ENCODE assay signal across 9 mouse cellular contexts in genomic region chr15:3356073-3356766, GRCm38 (mm10). TPM values are rescaled to one million over a fixed set of nuclear protein-coding genes. Genes with fewer than 3 reads are reported as not detected.
DNase-seq lines count a peak whose midpoint lies in the region; ATAC-seq and TF ChIP-seq lines count a peak whose summit lies in the region.
"Had no signal": no experiment of that assay in that cellular context is flagged by ENCODE, and none has a peak within 500 bp of the region (broad histone marks: within the 10 kb centered on the region; RNA-seq: fewer than 3 reads in every experiment).

No protein-coding gene starts in this region.

- no peaks in the 10 kb centered on the region for H3K36me3 ChIP-seq in lung, postnatal 0 days (ENCODE audit: insufficient read depth, low read length)
- H3K36me3 ChIP-seq in hindbrain, embryonic 10.5 days, result no peaks in the 10 kb centered on the region
- no peaks in the 10 kb centered on the region for H3K36me3 ChIP-seq in midbrain, embryonic 14.5 days (ENCODE audit: control insufficient read depth, insufficient read depth, low read length)

- H3K4me3 ChIP-seq in cerebellum, adult 2 months (replicated peaks; ENCODE audit: insufficient read depth, low read depth, low read length), result peak overlapping the region; percentile 53
- H3K4me3 ChIP-seq in lung, postnatal 0 days (ENCODE audit: low read depth, low read length), result peak overlapping the region; percentile 17; the same call in 1 of the 2 replicates
- no peak overlapping the region for H3K4me3 ChIP-seq in hindbrain, embryonic 10.5 days
- no peak overlapping the region for H3K4me3 ChIP-seq in midbrain, embryonic 14.5 days (replicated peaks; ENCODE audit: low read depth, low read length)

- no peak for TF ChIP-seq CTCF in cerebellum, adult 2 months (IDR thresholded peaks at IDR 0.05; ENCODE audit: borderline replicate concordance, insufficient read depth, low read depth, low read length)
- TF ChIP-seq CTCF in lung, postnatal 0 days (IDR thresholded peaks at IDR 0.05), result peak; percentile 73

- WGBS in cerebellum, adult 2 months, result 45% methylated on average over 4 of the region's 4 CpGs
- WGBS in lung, postnatal 0 days, result 55% methylated on average over 4 of the region's 4 CpGs
- WGBS in hindbrain, embryonic 10.5 days, result 66% methylated on average over 4 of the region's 4 CpGs
- 51% methylated on average over 4 of the region's 4 CpGs for WGBS in midbrain, embryonic 14.5 days

- no peak for TF ChIP-seq POLR2A in cerebellum, adult 2 months (IDR thresholded peaks at IDR 0.05; ENCODE audit: borderline replicate concordance, insufficient read depth, low read length)

- no peaks in the 10 kb centered on the region for H3K4me1 ChIP-seq in cerebellum, adult 2 months (ENCODE audit: control insufficient read depth, insufficient read depth, low read length)
- H3K4me1 ChIP-seq in lung, postnatal 0 days (ENCODE audit: insufficient read depth, low read depth, low read length), result peaks cover 6% of the 10 kb centered on the region; the same call in 1 of the 2 replicates
- H3K4me1 ChIP-seq in hindbrain, embryonic 10.5 days (replicated peaks), result no peaks in the 10 kb centered on the region
- no peaks in the 10 kb centered on the region for H3K4me1 ChIP-seq in midbrain, embryonic 14.5 days (ENCODE audit: control insufficient read depth, insufficient read depth, low read length)

- 0 out of 2 replicates have a peak, but pooled peaks have one; percentile 23 for TF ChIP-seq EP300 in lung, postnatal 0 days (IDR thresholded peaks at IDR 0.05)

- no peak overlapping the region for H3K9ac ChIP-seq in lung, postnatal 0 days (replicated peaks; ENCODE audit: low read depth)
- no peak overlapping the region for H3K9ac ChIP-seq in midbrain, embryonic 14.5 days (replicated peaks; ENCODE audit: low read length)

- peak in 1 of 2 experiments; percentile 5 for DNase-seq in cerebellum, adult 2 months
- DNase-seq in cerebellum, adult 9-11 months, result no peak
- peak; percentile 84 for DNase-seq in lung, postnatal 0 days (ENCODE audit: low spot score)
- no peak for DNase-seq in lung, postnatal 4 days
- peak; percentile 6 for DNase-seq in hindbrain, embryonic 10.5 days (ENCODE audit: low spot score)
- peak; percentile 76 for DNase-seq in midbrain, embryonic 14.5 days
- DNase-seq in left cerebral cortex, adult 11 months (ENCODE audit: low spot score), result no peak
- no peak for DNase-seq in frontal cortex, postnatal 14 days (ENCODE audit: low spot score in 2 of 2)

- H3K27ac ChIP-seq in cerebellum, adult 2 months (ENCODE audit: insufficient read depth, low read length), result no peak overlapping the region
- H3K27ac ChIP-seq in lung, postnatal 0 days (ENCODE audit: low read length), result no peak overlapping the region
- no peak overlapping the region for H3K27ac ChIP-seq in hindbrain, embryonic 10.5 days
- H3K27ac ChIP-seq in midbrain, embryonic 14.5 days (replicated peaks; ENCODE audit: low read depth, low read length), result no peak overlapping the region

- peak; percentile 49 for ATAC-seq in lung, postnatal 0 days
- peak; percentile 31; the same call in 1 of the 2 replicates for ATAC-seq in midbrain, embryonic 14.5 days (ENCODE audit: low FRiP score, low TSS enrichment)

- H3K27me3 ChIP-seq in cerebellum, adult 2 months (ENCODE audit: control insufficient read depth, insufficient read depth, low read length), result no peaks in the 10 kb centered on the region
- no peaks in the 10 kb centered on the region for H3K27me3 ChIP-seq in lung, postnatal 0 days (replicated peaks; ENCODE audit: insufficient read depth, low read length)
- no peaks in the 10 kb centered on the region for H3K27me3 ChIP-seq in hindbrain, embryonic 10.5 days (ENCODE audit: insufficient read depth, poor library complexity, severe bottlenecking)
- no peaks in the 10 kb centered on the region for H3K27me3 ChIP-seq in midbrain, embryonic 14.5 days (ENCODE audit: control insufficient read depth, insufficient read depth, low read length)

- H3K4me2 ChIP-seq in lung, postnatal 0 days (replicated peaks; ENCODE audit: low read depth, low read length), result peak overlapping the region; percentile 42
- H3K4me2 ChIP-seq in midbrain, embryonic 14.5 days (ENCODE audit: low read length), result peak overlapping the region; percentile 28

- no peaks in the 10 kb centered on the region for H3K9me3 ChIP-seq in lung, postnatal 0 days (ENCODE audit: low read length)
- peaks cover 3% of the 10 kb centered on the region; the same call in 1 of the 2 replicates for H3K9me3 ChIP-seq in hindbrain, embryonic 10.5 days
- H3K9me3 ChIP-seq in midbrain, embryonic 14.5 days (ENCODE audit: control insufficient read depth, low read length), result no peaks in the 10 kb centered on the region

RNA-seq across cellular contexts. Expression of gene Ccdc152, which starts 52.9 kb away (rescaled TPM):
- 1.2 and 1.3 TPM in 2 replicates for polyA plus RNA-seq in cerebellum, adult 2 months (2012; rRNA removed)
- 1.7 and 2.2 TPM in 2 replicates for polyA plus RNA-seq in lung, postnatal 0 days (2015; fragmentation: Nextera tagmentation; extraction: Ambion mirVana)
- polyA plus RNA-seq in hindbrain, embryonic 10.5 days (2016; fragmentation: Nextera tagmentation; extraction: Ambion mirVana), result not detected in 2 replicates
- polyA plus RNA-seq in midbrain, embryonic 14.5 days (2014; fragmentation: Nextera tagmentation; extraction: Ambion mirVana), result 0.17 TPM in 1 of 2 replicates, not detected in the other
- polyA plus RNA-seq: neural tube, embryonic 11.5 days had no signal

Comparison
In these comparisons a context has a peak if more than half of its experiments do, and no peak if none do; other contexts are left out.
1. DNase-seq: peak in lung, postnatal 0 days (single experiment), hindbrain, embryonic 10.5 days (single experiment) and midbrain, embryonic 14.5 days (single experiment); none in cerebellum, adult 9-11 months (single experiment), lung, postnatal 4 days (0 of 2), left cerebral cortex, adult 11 months (single experiment) and frontal cortex, postnatal 14 days (0 of 2).
2. H3K4me3 ChIP-seq: peak in cerebellum, adult 2 months (single experiment) and lung, postnatal 0 days (single experiment); none in hindbrain, embryonic 10.5 days (single experiment) and midbrain, embryonic 14.5 days (single experiment).